In the genomic region with DNA sequence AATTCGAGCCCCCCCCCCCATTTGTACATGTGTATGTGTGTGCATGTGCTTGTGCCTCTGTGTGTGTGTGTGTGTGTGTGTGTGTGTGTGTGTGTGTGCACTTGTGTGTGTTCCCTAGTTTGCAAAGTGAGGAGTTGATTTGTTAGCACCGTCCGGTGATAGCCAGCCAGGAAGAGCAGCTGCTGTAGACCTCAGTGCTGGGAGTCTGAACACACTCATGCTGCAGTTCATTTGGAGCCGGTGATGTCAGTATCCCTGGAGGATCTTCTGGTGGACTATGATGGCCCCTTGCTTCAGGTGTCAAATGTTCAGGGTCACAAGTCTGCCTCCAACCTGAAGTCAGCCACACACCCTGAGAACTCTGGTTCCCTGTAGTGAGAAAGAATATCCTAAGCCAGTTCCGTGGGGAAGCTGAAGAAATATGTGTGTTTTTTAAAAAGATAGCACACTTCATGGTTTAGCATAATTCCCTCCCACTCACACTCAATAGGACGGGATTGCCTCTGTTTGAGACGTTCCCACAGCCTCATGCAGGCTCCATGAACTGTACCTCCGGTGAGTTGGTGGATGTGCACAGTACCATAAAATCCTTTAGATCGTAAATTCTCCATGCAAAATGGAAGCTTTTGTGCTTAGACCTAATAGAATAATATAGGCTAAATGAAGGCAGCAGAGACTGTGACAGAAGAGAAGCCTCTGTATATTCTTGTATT, we compare ENCODE assay signal across 21 mouse cellular contexts.
"Had no signal": no experiment of that assay in that cellular context is flagged by ENCODE, and none has a peak within 500 bp of the region (broad histone marks: within the 10 kb centered on the region; RNA-seq: fewer than 3 reads in every experiment).

No protein-coding gene starts in this region.

- H3K27me3 ChIP-seq: limb, embryonic 12.5 days; limb, embryonic 15.5 days; lung, embryonic 15.5 days; stomach, embryonic 15.5 days had no signal

- H3K4me1 ChIP-seq: limb, embryonic 12.5 days; limb, embryonic 15.5 days; lung, embryonic 15.5 days; megakaryocyte, embryonic 14.5 days; stomach, embryonic 15.5 days had no signal

- H3K4me2 ChIP-seq: limb, embryonic 12.5 days; limb, embryonic 15.5 days; liver, embryonic 11.5 days; lung, embryonic 15.5 days; midbrain, embryonic 11.5 days; stomach, embryonic 15.5 days had no signal

- H3K36me3 ChIP-seq: limb, embryonic 12.5 days; limb, embryonic 15.5 days; lung, embryonic 15.5 days; stomach, embryonic 15.5 days had no signal

- H3K4me3 ChIP-seq: limb, embryonic 12.5 days; limb, embryonic 15.5 days; lung, embryonic 15.5 days; megakaryocyte, embryonic 14.5 days; stomach, embryonic 15.5 days had no signal

- H3K9ac ChIP-seq: limb, embryonic 12.5 days; limb, embryonic 15.5 days; liver, embryonic 14.5 days; lung, embryonic 15.5 days; stomach, embryonic 15.5 days had no signal

- DNase-seq: kidney, adult 18-20 months; kidney, adult 9 months; kidney, postnatal 14 days; kidney, postnatal 4 days; left cerebral cortex, postnatal 4 days; lung, adult 18-20 months; lung, postnatal 10 days; lung, postnatal 36 days; midbrain, embryonic 14.5 days; retina, postnatal 1 day; right cerebral cortex, postnatal 25 days; spleen, adult 18-20 months; thymus, postnatal 25 days had no signal

- H3K27ac ChIP-seq: limb, embryonic 12.5 days; limb, embryonic 15.5 days; liver, embryonic 14.5 days; lung, embryonic 15.5 days; stomach, embryonic 15.5 days had no signal

- H3K9me3 ChIP-seq: limb, embryonic 12.5 days; limb, embryonic 15.5 days; lung, embryonic 15.5 days; megakaryocyte, embryonic 14.5 days; stomach, embryonic 15.5 days had no signal
